Mouse (Mus musculus) urinary bladder, postnatal 10 days (tissue): ENCODE data around the gene Lgsn.

Experiments used
- DNase-seq: peaks from one replicate; pipeline ENCODE4 v3.0.0; 2022; ENCODE audit warnings: low spot score

The Lgsn gene

DNA sequence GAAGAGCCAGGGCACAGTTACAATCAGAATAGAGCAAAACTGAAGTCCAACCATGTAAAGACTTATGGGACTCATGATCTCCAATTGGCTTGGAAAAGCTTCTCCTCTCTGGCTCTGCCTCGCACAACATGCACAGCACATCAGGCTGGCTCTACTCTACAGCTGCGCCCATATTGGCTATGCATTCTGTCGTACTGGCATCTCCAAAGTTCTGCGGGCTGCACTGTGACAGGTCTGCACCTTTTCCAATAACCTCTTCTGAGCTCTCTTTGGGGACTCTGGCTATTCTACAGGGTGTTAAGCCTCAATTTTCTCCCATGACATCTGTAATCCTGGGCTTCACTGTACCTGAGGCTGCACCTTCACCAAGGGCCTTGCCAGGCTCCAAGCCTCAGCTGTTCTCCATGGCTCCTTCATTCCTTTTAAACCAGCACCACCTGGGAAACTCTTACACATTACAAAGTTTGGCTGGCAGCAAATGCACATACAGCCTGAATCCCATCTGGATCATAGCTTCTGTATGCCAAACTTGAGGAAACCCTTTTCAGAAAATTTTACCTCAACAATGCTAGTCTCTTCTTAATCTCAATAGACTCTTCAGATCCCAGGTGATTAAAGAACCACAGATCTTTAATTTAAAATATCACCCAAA lies 44.5 kb downstream of the Lgsn start:
- no peak for DNase-seq

DNA sequence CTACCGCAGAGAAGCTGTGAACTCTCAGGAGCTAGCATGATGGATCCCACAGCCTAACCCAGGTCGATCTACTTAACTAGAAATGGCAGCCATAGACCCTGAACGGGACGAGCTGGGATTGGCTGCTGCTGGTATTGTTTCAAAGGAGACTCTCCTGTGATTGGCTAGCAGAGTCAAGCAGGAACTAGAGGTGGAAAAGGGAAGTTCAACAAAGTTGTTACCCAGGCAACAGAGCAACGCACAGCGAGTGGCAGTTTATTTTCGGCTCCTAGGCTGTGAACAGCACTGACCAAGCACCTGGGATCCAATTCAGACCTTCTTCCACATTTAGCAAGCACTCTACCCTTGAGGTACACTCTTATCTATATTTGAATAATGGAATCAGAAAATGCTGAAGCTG lies 46.4 kb downstream of the Lgsn start, which contains the start of the genes 4931428L18Rik and Pih1d3:
Gene 4931428L18Rik, minus strand, starts transcription at position 121 of the 400 bp plus-strand sequence.
Gene Pih1d3, plus strand, starts transcription at position 275 of the 400 bp plus-strand sequence.
- no peak for DNase-seq

DNA sequence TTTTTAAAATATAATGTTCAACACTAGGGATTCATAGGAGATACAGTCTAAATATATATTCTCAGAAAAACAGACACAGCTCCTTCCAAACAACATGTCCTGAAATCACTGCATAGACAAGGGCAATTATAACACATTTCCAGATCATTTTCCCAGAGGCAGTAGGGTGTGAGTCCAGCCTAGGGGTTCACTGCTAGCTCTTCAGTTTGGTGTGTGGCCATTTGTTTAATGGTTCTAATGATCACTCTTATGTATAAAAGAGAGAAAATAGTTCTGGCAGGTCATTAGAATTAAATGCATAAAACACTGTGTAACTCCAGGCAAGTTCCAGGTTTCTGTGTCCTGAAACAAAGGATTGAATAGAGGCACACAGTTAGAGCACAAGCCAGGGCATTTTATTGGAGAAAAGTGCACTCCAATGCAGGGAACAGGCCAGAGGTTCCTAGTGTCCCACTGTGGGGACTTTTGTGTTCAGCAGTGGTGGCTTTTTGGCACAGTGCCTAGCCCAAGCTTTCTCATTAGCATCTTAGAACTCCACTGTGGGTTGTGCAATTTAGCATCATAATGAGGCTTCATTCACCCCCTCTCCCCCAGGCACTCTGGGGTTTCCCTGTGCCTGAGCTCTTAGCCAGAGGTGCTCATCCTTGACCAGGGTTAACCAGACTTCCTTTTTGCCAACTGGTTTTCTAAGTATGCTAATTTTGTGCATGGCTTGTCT lies 57.3 kb downstream of the Lgsn start:
- no peak for DNase-seq
